Comparison of ENCODE assay signal across 23 mouse cellular contexts in the genomic region with DNA sequence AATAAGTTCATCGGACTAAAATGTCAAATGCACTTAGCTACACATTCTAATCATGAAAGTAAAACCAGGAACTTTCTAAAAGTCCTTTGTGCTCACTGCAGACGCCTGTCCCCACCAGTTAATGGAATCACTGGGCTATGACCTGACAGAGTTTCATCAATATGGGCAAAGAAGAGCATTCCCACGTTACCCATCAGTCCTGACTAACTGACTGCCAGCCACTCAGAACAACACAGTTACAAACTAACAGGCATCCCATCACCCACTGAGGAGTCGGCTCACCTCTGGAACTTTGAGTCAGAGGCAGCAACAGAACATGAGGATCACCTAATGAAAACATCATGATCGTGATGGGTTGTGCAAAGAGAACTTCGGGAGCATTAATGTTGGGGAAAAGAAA.
"Had no signal": no experiment of that assay in that cellular context is flagged by ENCODE, and none has a peak within 500 bp of the region (broad histone marks: within the 10 kb centered on the region; RNA-seq: fewer than 3 reads in every experiment).

No protein-coding gene starts in this region.

- H3K27ac ChIP-seq: layer of hippocampus, adult 2 months; limb, embryonic 10.5 days; limb, embryonic 13.5 days; liver, embryonic 12.5 days; liver, embryonic 15.5 days; lung, embryonic 15.5 days; midbrain, embryonic 13.5 days; neural tube, embryonic 13.5 days; stomach, embryonic 15.5 days had no signal

- H3K9me3 ChIP-seq: limb, embryonic 10.5 days; limb, embryonic 13.5 days; liver, embryonic 12.5 days; liver, embryonic 15.5 days; lung, embryonic 15.5 days; midbrain, embryonic 13.5 days; neural tube, embryonic 13.5 days; stomach, embryonic 15.5 days had no signal

- ATAC-seq: intestine, postnatal 0 days; liver, embryonic 12.5 days; midbrain, embryonic 13.5 days had no signal

- H3K4me3 ChIP-seq: layer of hippocampus, adult 2 months; limb, embryonic 10.5 days; limb, embryonic 13.5 days; liver, embryonic 12.5 days; liver, embryonic 15.5 days; lung, embryonic 15.5 days; megakaryocyte, embryonic 14.5 days; midbrain, embryonic 13.5 days; myocyte; neural tube, embryonic 13.5 days; stomach, embryonic 15.5 days had no signal

- H3K4me1 ChIP-seq: liver, embryonic 12.5 days; liver, embryonic 15.5 days; lung, embryonic 15.5 days; megakaryocyte, embryonic 14.5 days; midbrain, embryonic 13.5 days; neural tube, embryonic 13.5 days; stomach, embryonic 15.5 days had no signal

- H3K9ac ChIP-seq: limb, embryonic 13.5 days; liver, embryonic 12.5 days; liver, embryonic 15.5 days; lung, embryonic 15.5 days; midbrain, embryonic 13.5 days; neural tube, embryonic 13.5 days; stomach, embryonic 15.5 days had no signal

- H3K36me3 ChIP-seq: limb, embryonic 10.5 days; limb, embryonic 13.5 days; liver, embryonic 12.5 days; liver, embryonic 15.5 days; lung, embryonic 15.5 days; midbrain, embryonic 13.5 days; neural tube, embryonic 13.5 days; stomach, embryonic 15.5 days had no signal

- DNase-seq: kidney, adult 8-10 months; kidney, postnatal 10 days; layer of hippocampus, adult 9-11 months; liver; lung, adult 18-20 months; lung, postnatal 10 days; lung, postnatal 36 days; retina, postnatal 1 day; right cerebral cortex, postnatal 25 days; spleen, adult 18-20 months; thymus, postnatal 25 days had no signal

- H3K4me2 ChIP-seq: limb, embryonic 13.5 days; liver, embryonic 12.5 days; liver, embryonic 15.5 days; lung, embryonic 15.5 days; midbrain, embryonic 13.5 days; neural tube, embryonic 13.5 days; stomach, embryonic 15.5 days had no signal

- H3K27me3 ChIP-seq: limb, embryonic 13.5 days; liver, embryonic 12.5 days; liver, embryonic 15.5 days; lung, embryonic 15.5 days; megakaryocyte, embryonic 14.5 days; midbrain, embryonic 13.5 days; neural tube, embryonic 13.5 days; stomach, embryonic 15.5 days had no signal
